Mouse (Mus musculus): ENCODE data around the gene Cdh13. TPM values are rescaled to one million over a fixed set of nuclear protein-coding genes. Genes with fewer than 3 reads are reported as not detected.

The Cdh13 gene
- polyA plus RNA-seq, 1 experiment from 2014 or later: 2.4 TPM

DNA sequence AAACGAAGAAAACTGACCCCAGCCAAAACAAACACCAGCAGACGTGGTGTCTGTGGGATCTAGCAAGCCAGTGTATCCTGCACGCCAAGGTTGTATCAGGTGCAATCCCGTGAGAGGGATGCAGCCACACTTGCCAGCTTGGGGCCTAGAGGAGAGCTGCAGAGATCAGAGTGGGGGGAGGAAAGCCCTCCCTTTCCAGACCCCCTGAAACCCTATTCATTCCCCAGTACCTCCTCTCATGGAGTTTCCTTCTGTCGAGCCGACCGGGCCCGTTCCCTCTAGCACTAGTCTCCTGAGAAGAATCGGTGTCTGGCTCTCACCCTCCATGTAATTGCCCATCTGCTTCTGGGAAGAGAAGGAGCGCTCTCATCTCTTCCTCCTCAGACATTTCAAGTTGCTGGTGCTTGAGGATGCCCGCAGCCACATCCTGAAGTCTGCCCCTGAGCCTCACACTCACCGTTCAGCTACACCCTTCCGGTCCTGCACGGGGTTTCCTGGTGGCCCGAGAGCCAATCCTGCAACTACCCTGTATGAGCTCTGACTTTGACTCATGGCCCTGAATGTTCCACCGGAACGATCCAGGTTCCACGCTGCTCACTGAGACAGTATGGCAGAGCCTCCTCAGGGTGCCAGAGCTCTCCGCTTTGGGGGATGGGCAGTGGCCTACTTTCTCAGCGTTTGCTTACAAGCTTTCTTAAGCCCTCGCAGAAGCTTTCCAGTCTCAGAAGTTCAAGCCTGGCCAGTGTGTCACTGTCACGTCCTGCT is 351.9 kb downstream of the Cdh13 start:
- Histone ChIP-seq H3K27ac (replicated peaks) (no peak overlapping the region), H3K9me3 (no peaks in the 10 kb centered on the region), H3K36me3 (replicated peaks) (no peaks in the 10 kb centered on the region), H3K27me3 (replicated peaks; ENCODE audit: low read depth, poor library complexity, severe bottlenecking) (no peaks in the 10 kb centered on the region), H3K4me1 (peaks cover 10% of the 10 kb centered on the region), H3K4me3 (no peak overlapping the region)
- 70% methylated on average over 22 of the region's 22 CpGs for WGBS
- no peak for DNase-seq (ENCODE audit: low spot score)

DNA sequence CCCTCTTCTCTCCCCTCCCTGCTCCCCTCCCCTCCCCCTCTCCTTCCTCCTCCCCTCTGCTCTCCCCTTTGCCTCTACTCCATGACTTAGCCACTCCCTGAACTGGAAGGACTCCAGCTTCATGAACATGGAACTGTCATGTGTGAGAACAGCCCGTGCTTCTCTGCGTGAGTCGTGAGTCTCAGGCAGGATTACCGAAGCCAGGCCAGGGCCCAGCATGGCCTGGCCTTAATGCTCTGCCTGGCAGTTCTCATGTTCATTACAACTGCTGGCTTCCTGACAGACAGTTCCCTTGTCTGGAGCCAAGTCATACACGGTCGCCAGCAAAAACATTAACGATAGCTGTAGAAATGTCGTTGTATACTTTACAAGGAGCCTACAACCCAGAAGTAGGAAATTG is 356.1 kb downstream of the Cdh13 start:
- Histone ChIP-seq H3K4me1 (peaks cover 9% of the 10 kb centered on the region), H3K9me3 (no peaks in the 10 kb centered on the region), H3K4me3 (no peak overlapping the region), H3K36me3 (replicated peaks) (no peaks in the 10 kb centered on the region), H3K27me3 (replicated peaks; ENCODE audit: low read depth, poor library complexity, severe bottlenecking) (no peaks in the 10 kb centered on the region), H3K27ac (replicated peaks) (no peak overlapping the region)
- no peak for DNase-seq (ENCODE audit: low spot score)
- 92% methylated on average over 8 of the region's 8 CpGs for WGBS

DNA sequence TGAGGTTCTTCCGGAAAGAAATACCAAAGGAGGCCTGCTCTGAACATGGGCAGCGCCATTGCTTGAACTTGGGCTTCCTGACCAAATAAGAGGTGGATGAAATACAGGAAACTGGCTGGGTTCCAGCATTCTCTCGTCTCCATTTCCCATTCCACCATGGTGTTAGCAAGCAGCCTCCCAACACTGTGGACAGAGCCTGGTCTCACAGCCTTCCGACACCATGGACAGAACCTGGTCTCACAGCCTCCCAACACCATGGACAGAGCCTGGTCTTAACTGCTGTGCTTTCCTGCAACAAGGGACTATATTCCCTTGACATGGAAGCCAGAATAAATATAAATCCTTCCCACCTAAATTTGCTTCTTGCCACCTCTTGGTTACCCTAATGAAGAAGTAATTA is 358.3 kb downstream of the Cdh13 start:
- Histone ChIP-seq H3K4me1 (no peaks in the 10 kb centered on the region), H3K4me3 (no peak overlapping the region), H3K36me3 (replicated peaks) (no peaks in the 10 kb centered on the region), H3K27me3 (replicated peaks; ENCODE audit: low read depth, poor library complexity, severe bottlenecking) (no peaks in the 10 kb centered on the region), H3K9me3 (no peaks in the 10 kb centered on the region), H3K27ac (replicated peaks) (no peak overlapping the region)
- no peak for DNase-seq (ENCODE audit: low spot score)
- WGBS: 84% methylated on average over 4 of the region's 4 CpGs

DNA sequence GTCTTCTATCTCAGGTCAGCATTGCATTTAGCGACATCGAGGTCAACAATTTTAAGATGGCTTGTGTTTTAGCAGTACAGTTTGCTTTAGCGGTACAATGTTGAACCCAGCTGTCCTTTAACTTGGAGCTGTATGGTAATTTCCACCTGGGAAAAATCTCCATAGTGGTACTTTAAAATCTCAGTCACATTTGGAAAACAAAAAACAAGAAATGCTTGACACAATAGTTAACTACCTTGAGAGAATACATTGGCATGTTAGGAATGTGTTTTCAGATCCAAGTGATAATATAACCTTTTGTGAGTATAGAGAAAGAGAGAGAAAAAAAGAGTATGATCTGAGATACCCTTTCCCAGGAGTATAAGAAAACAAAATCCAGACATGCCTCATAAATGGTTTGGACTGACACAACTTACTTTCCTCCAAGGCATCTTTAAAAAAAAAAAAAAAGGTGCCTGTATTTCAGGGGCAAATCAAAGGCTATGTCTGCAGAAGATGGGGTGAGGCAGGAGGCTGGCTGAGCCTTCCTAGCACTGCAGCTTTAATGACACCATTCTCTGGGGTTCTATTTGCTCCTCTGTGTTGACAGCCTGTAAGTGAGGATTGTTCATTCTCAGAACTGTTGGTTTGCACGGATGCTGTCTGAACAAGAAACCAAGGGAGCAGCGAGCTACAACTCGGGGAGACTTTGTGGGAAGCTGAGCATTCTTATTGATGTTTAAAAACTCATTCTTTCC is 365.4 kb downstream of the Cdh13 start:
- 82% methylated on average over 6 of the region's 6 CpGs for WGBS
- no peak for DNase-seq (ENCODE audit: low spot score)
- H3K27ac ChIP-seq (replicated peaks): no peak overlapping the region
- no peak overlapping the region for H3K4me3 ChIP-seq
- H3K27me3 ChIP-seq (replicated peaks; ENCODE audit: low read depth, poor library complexity, severe bottlenecking): no peaks in the 10 kb centered on the region
- H3K36me3 ChIP-seq (replicated peaks): no peaks in the 10 kb centered on the region
- H3K9me3 ChIP-seq: no peaks in the 10 kb centered on the region
- peaks cover 3% of the 10 kb centered on the region for H3K4me1 ChIP-seq

DNA sequence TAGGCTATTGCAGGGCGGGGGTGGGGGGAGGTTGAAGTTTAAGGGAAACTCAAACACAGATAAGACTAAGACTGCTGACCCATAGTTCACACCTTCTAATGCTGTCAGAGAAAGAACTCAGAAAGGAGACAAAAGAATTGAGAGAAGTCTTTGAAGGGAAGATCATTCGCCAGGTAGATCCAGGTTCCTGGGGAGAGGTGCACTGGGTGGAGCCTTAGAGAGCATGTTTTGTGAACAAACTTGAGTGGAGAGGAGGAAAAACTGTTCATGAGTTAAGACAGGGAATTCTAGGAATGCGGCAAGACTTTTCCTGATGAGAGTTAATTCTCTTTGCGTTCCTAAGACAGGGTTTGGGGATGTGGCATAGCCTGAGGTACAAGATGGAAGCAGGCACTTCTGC is 366.4 kb downstream of the Cdh13 start:
- Histone ChIP-seq H3K4me1 (peaks cover 11% of the 10 kb centered on the region), H3K9me3 (no peaks in the 10 kb centered on the region), H3K4me3 (no peak overlapping the region), H3K36me3 (replicated peaks) (no peaks in the 10 kb centered on the region), H3K27ac (replicated peaks) (no peak overlapping the region), H3K27me3 (replicated peaks; ENCODE audit: low read depth, poor library complexity, severe bottlenecking) (no peaks in the 10 kb centered on the region)
- 83% methylated on average over 4 of the region's 4 CpGs for WGBS
- no peak for DNase-seq (ENCODE audit: low spot score)

DNA sequence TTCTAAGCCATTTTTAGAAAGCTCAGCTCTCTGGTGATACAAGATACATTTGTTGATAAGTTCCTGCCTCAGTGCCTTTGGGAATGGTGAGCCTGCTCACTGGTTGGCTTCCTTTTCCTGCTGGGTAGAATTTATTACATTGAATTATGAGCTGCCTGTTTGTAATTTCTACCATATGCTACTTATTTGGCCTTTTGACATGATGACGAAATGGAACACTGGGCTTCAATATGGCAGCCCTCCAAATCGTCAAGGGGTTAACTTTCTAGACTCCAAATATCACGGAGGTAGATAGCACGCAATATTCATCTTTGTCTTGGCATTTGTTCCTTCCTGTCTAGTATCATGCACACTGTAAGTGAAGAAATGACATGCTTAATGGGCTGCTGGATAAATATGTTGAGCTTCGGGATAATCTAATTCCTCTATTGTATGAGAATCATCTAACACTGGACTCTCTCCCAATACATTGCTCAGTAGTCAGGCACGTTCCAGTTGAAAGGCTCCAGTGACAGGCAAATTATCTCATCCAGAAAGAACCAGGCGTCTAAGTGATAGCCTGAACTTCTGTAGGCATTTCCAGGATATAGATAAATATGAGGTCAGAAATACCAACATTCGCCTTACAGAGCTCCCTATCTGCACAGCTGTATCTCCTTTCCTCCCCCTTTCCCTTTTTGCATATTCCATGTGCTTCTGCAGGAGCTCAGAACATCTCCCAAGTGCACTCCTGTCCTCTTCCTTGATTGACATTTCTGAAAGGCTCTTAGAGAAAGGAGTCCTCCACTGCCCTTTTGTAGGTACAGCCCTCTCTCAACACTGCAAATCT is 378.7 kb downstream of the Cdh13 start:
- no peak for DNase-seq (ENCODE audit: low spot score)
- H3K27me3 ChIP-seq (replicated peaks; ENCODE audit: low read depth, poor library complexity, severe bottlenecking): no peaks in the 10 kb centered on the region
- H3K36me3 ChIP-seq (replicated peaks): no peaks in the 10 kb centered on the region
- 81% methylated on average over 8 of the region's 8 CpGs for WGBS
- H3K9me3 ChIP-seq: no peaks in the 10 kb centered on the region
- H3K4me3 ChIP-seq: no peak overlapping the region
- no peak overlapping the region for H3K27ac ChIP-seq (replicated peaks)
- no peaks in the 10 kb centered on the region for H3K4me1 ChIP-seq

DNA sequence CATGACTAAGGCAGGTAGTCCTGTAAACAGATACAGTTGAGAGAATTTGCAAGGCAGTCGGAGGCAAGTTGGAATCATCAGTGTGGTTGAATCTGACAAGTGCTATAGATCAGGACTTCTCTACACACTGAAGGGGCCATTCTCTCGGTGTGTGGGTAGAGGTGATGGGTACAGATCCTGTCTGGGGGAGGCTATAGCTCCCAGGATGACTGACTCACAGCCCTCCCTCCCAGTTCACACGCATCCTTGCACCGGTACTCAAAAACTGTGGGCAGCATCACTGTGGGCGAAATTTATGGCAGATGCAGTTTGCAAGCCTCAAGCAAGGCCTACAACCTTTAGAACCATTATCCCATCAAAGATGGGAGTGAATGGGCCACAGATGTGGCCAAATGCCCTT is 381.5 kb downstream of the Cdh13 start:
- no peak overlapping the region for H3K4me3 ChIP-seq
- no peaks in the 10 kb centered on the region for H3K9me3 ChIP-seq
- no peaks in the 10 kb centered on the region for H3K4me1 ChIP-seq
- no peaks in the 10 kb centered on the region for H3K36me3 ChIP-seq (replicated peaks)
- WGBS: 91% methylated on average over 5 of the region's 5 CpGs
- no peaks in the 10 kb centered on the region for H3K27me3 ChIP-seq (replicated peaks; ENCODE audit: low read depth, poor library complexity, severe bottlenecking)
- no peak overlapping the region for H3K27ac ChIP-seq (replicated peaks)
- no peak for DNase-seq (ENCODE audit: low spot score)

DNA sequence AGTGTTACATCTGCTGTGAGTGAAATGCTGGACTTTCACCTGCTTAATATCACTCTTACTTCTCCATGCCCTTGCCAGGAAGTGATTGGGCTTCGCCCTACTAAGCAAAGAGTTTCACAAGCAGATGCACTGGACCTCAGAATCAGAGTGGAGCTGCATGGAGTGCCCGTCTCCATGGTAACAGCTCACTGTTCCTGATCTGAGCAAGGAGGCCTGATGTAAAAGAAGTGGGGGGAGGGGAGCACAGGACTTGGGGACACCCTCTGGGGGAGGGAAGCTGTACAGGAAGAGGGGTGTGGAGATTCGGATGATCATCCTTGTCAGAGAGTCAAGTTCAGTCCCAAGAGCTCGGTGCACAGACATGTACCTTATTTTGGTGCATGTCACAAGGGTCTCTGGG is 384.2 kb downstream of the Cdh13 start:
- 84% methylated on average over 4 of the region's 4 CpGs for WGBS

DNA sequence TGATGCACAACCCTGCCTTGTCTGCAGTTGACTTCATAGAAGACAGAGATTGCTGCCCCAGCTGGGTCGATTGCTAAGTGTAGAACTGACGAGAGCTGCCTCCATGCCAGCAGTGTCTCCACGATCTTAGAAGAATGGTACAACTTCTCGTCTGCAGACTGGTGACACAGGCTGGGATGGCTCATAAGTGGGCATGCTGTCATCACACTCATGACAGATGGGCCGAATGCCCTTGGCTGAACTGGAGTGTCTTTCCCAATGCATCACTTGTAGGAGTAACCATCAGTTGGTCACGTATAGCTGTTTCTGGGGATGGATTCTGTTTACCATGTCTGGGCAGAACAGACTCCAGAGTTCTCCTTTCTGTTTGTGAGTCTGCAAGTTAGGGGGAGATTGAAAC is 392.7 kb downstream of the Cdh13 start:
- Histone ChIP-seq H3K27me3 (replicated peaks; ENCODE audit: low read depth, poor library complexity, severe bottlenecking) (no peaks in the 10 kb centered on the region), H3K9me3 (no peaks in the 10 kb centered on the region), H3K27ac (replicated peaks) (no peak overlapping the region), H3K4me3 (no peak overlapping the region), H3K4me1 (0 out of 2 replicates have a peak, but pooled peaks cover 5% of the 10 kb centered on the region), H3K36me3 (replicated peaks) (no peaks in the 10 kb centered on the region)
- DNase-seq (ENCODE audit: low spot score): no peak
- 90% methylated on average over 6 of the region's 6 CpGs for WGBS

More for the DNA sequence above, 384.2 kb downstream of the Cdh13 start:
- H3K36me3 ChIP-seq (replicated peaks): no peaks in the 10 kb centered on the region
- H3K9me3 ChIP-seq: no peaks in the 10 kb centered on the region
- H3K27me3 ChIP-seq (replicated peaks; ENCODE audit: low read depth, poor library complexity, severe bottlenecking): no peaks in the 10 kb centered on the region
- H3K4me1 ChIP-seq: no peaks in the 10 kb centered on the region
- no peak for DNase-seq (ENCODE audit: low spot score)
- H3K27ac ChIP-seq (replicated peaks): no peak overlapping the region
- H3K4me3 ChIP-seq: no peak overlapping the region

DNA sequence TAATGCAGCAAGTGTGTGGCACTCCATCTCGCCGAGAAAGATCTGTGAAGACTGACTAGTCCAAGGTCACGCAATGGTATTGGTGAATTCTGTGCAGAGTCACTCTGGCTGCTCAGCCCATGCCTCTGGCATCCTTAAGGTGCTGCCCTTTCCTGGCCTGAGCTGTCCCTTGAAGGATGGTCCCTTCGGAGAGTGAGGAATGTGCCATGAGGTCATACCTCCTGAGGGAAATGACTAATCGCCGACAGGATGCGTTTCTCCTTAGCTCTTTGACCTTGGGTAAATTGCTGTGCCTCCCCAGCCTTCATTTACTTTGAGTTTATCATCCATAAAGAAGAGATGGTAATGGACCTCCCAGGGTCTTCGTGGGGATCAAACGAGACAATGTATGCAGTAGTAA is 395.8 kb downstream of the Cdh13 start:
- DNase-seq (ENCODE audit: low spot score): no peak
- 75% methylated on average over 9 of the region's 9 CpGs for WGBS
- no peaks in the 10 kb centered on the region for H3K9me3 ChIP-seq
- H3K36me3 ChIP-seq (replicated peaks): no peaks in the 10 kb centered on the region
- H3K4me3 ChIP-seq: no peak overlapping the region
- H3K27me3 ChIP-seq (replicated peaks; ENCODE audit: low read depth, poor library complexity, severe bottlenecking): no peaks in the 10 kb centered on the region
- 0 out of 2 replicates have a peak, but pooled peaks cover 5% of the 10 kb centered on the region for H3K4me1 ChIP-seq
- H3K27ac ChIP-seq (replicated peaks): no peak overlapping the region

DNA sequence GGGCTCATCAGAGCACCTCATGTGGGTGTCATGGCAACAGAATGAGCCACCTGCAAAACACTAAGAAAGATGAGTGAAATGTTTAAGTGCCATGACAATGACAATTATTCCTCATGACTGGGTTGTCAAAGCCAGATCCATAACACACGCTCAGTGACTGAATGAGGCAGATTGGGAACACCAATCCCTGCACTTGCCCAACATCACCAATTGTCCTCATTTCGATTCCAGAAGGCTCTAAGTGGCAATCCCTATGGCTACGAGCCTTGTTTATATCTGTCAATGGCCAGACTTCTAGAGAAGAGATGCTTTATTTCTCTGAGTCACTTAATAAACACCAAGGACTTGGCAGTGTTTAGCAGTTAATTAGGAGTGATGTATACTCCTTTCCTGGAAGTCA is 399.9 kb downstream of the Cdh13 start:
- WGBS: 81% methylated on average over 3 of the region's 3 CpGs

DNA sequence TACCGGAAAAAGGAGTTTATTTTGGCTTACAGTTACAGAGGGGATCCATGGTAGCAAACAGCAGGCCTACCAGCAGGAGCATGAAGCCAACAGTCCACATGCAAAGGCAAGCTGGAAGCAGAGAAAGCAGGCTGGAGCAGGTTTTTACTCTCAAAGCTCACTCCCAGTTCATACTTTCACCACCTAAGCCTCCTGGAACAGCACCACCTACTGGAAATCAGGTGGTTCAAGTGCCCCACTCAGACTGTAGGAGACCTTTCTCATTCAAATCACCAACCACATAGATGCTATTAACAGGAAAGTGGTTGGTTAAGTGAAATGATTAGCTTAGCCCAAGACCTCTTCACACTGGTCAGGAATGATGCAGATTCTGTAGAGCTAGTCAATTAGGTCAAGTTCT is 402.3 kb downstream of the Cdh13 start:
- no peaks in the 10 kb centered on the region for H3K27me3 ChIP-seq (replicated peaks; ENCODE audit: low read depth, poor library complexity, severe bottlenecking)
- no peak for DNase-seq (ENCODE audit: low spot score)
- no peaks in the 10 kb centered on the region for H3K4me1 ChIP-seq
- no peak overlapping the region for H3K4me3 ChIP-seq
- WGBS: 88% methylated on average over 1 of the region's 1 CpGs
- no peaks in the 10 kb centered on the region for H3K36me3 ChIP-seq (replicated peaks)
- no peaks in the 10 kb centered on the region for H3K9me3 ChIP-seq
- H3K27ac ChIP-seq (replicated peaks): no peak overlapping the region

More for the DNA sequence above, 399.9 kb downstream of the Cdh13 start:
- H3K4me3 ChIP-seq: no peak overlapping the region
- H3K9me3 ChIP-seq: no peaks in the 10 kb centered on the region
- DNase-seq (ENCODE audit: low spot score): no peak
- 0 out of 2 replicates have a peak, but pooled peaks cover 5% of the 10 kb centered on the region for H3K4me1 ChIP-seq
- no peaks in the 10 kb centered on the region for H3K36me3 ChIP-seq (replicated peaks)
- H3K27ac ChIP-seq (replicated peaks): no peak overlapping the region
- H3K27me3 ChIP-seq (replicated peaks; ENCODE audit: low read depth, poor library complexity, severe bottlenecking): no peaks in the 10 kb centered on the region
